Mouse (Mus musculus): ENCODE data around the gene Gm14548.
"Not testable (repeated sequence)": the region's sequence is repeated elsewhere in the genome, so short reads cannot be mapped to it uniquely, and the experiment has no call there.

The Gm14548 gene

DNA sequence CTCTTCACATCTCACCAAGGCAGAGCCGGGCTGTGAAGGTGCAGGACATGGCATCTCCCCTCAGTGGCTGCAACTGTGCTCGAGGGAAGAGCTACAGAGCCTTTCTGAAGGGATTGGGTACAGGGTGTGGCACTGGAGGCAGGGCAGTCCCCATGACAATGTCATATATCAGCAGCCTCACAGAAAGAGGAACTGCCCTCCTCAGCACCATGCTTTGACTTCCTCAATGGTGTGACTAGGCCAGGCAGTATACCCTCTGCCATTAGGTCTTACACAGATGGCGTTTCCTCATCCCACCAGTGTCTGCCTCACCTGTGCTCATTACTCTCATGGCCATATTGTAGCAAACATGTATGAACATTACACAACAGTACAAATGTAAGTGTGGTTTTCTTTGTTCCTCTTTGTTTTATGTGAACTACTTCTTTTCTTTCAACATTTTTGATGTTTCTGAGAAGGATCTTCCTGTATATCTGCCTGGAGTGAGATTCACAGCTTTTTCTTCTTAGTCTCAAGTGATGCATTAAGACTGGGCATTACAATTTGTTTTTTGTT, at the start of gene Gm14548:
TSS of gene Gm14548 (minus strand) at position 85 of the 555 bp plus-strand sequence.
- DNase-seq, result not testable (repeated sequence)

DNA sequence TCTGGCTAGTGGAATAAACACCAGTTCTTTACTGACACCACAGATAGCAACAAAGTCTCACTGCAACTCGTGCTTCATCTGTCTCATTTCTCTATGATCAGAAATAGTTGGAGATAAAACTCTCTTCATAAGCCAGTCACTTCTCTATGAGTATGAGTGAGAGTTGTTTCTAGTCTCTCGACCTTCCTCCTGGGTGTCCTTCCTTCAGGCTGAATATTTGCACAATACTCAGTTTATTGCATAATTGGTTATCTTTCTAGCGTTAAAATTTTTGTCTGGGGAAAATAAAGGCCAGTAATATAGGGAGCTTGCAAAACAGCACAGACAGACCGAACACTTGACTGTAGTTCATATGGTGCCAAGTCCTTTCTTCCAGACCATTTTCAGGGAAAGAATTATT, 48.2 kb upstream of the Gm14548 start:
- no peak for DNase-seq

DNA sequence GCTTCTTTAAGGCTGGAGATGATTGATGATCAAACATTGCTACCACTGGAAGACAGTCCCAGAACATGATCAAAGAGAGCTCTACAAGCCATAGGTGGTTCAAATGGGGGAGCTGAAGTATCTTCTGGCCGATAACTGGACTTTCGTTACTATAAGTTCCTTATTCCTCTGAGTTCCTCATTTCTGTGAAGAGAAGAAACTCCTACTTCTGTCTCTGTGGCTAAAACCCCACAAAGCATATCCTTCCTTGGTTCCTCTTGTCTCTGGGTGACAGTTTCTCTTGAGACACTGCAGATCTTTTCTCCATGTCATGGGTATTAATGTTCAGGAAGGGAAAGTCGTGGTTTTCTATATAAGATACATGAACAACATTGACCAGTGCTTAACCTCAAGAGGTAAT, 43.0 kb upstream of the Gm14548 start:
- no peak for DNase-seq

DNA sequence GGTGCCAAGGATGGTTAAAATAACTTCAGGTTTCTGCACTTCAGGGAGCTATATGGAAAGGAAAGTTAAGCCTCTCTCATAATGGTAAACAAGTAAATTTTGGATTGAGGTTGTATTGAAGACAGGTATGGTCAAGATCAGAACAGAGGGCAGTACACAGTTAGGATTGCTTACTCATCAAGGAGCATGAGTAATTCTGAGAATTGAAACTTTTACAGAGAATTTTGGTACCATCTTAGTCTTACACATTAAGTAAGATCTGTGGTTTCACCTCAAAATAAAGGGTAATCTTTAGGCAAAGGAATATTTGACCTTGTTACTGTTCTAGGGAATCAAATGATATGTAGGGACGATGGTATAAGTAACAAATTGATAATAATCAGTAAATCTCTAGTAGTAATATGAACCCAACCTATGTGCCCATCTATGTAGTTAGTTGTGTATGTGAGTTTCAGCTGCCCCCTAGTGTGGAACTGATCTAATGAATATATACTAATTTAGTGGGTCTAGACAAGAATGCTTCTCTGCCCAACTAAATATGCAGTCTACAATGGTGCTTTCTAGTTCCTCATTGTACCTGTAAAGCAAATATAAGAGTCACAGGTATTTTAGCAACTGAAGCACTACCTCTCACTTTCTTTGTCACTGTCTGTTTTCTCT, 42.1 kb upstream of the Gm14548 start:
- no peak for DNase-seq

DNA sequence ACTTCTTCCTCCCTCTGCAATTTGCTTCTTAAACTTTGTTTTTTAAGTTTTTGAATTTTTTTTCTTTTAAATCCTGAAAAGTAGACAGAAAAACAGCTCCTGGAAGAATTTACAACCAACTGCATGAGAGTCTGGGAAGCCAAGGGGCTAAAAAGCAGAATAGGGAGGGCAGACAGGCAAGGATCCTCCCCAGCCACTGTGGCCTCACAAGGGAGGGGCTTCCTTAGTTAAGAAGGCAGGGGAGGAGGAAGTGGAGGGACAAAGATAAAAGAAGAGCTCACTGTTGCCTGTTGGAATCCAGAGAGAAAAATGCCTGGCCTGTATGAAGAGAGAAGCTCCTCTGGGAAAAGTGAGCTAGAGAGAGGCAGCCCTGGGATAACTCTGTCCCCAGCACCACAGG, 37.6 kb upstream of the Gm14548 start:
- not testable (repeated sequence) for DNase-seq

DNA sequence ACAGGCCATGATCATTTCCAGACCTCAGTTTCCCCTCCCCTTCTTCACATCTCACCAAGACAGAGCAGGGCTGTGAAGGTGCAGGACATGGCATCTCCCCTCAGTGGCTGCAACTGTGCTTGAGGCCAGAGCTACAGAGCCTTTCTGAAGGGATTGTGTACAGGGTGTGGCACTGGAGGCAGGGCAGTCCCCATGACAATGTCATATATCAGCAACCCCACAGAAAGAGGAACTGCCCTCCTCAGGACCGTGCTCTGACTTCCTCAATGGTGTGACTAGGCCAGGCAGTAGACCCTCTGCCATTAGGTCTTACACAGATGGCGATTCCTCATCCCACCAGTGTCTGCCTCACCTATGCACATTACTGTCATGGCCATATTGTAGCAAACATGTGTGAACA, 17.5 kb upstream of the Gm14548 start, which contains the start of gene Lilra6:
TSS of gene Lilra6 (minus strand) at position 117 of the 400 bp plus-strand sequence.
- DNase-seq, result not testable (repeated sequence)

DNA sequence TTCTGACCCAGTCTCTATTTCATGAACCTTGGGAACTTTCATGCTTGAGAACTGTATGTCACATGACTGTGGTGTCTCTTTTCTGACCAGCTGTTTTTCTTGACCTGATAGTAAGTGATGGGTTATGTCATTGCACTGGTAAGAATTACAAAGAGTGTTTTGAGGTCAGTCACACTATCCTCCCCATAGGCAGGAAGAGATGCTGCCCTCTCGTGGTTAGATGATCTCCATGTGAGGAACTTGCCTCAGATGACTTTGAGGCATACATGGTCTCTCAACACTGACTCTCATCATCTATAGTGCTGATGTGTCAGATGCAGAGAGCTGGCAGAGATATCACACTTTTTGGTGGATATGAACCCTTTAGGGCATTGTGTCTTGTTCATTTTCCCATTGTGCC, 5.8 kb upstream of the Gm14548 start:
- DNase-seq, result no peak

DNA sequence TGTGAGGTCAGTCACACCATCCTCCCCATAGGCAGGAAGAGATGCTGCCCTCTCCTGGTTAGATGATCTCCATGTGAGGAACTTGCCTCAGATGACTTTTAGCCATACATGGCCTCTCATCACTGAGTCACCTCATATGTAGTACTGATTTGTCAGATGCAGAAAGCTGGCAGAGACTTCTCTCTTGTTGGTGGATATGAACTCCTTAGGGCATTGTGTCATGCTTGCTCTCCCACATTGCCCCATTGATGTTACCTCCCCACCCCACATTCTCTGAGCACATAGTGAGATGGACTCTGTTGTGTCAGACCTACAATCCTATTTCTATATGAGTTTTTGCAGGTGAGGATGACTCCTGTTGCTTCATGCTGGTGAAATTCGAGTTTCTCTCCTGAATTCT, 22.9 kb downstream of the Gm14548 start:
- not testable (repeated sequence) for DNase-seq

DNA sequence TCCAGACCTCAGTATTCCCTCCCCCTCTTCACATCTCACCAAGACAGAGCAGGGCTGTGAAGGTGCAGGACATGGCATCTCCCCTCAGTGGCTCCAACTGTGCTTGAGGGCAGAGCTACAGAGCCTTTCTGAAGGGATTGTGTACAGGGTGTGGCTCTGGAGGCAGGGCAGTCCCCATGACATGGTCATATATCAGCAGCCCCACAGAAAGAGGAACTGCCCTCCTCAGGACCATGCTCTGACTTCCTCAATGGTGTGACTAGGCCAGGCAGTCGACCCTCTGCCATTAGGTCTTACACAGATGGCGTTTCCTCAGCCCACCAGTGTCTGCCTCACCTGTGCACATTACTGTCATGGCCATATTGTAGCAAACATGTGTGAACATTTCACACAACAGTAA, 53.0 kb downstream of the Gm14548 start, which contains the start of gene Pira2:
TSS of gene Pira2 (minus strand) at position 101 of the 400 bp plus-strand sequence.
- not testable (repeated sequence) for DNase-seq

DNA sequence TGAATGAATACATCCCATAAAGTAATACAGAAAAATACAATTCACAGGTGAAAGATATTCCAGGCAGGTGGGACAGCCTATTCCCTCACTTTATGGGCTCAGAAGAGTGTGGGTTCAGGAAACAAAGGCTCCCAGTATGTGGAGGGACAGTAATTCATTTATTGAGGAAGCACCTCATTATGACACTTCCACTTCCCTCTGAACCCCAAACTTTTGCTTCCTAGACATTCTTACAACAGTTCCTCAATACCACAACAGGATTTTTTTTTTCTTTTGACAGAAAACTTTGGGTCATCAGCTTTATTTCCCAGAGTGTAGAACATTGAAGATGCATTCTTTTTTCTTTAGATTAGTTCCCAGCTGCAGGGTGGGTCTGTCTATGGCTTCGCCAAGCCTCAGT, 60.1 kb downstream of the Gm14548 start:
- not testable (repeated sequence) for DNase-seq

Data from lung, postnatal 14 days (tissue).